Mouse (Mus musculus) spleen, adult 2 months (tissue): ENCODE measurements around the gene 5430427O19Rik.

Experiments used
- CTCF ChIP-seq: fragments of 200-500 bp; IDR thresholded peaks from 2 replicates; pipeline ENCODE4 v1.5.1; 2011; ENCODE audit warnings: mild to moderate bottlenecking, inconsistent platforms; ENCODE audit not compliant: insufficient read depth, insufficient read length, insufficient replicate concordance; ENCODE audit errors: extremely low read depth
- POLR2A ChIP-seq: fragments of 200-500 bp; IDR thresholded peaks from 2 replicates; pipeline ENCODE4 v1.6.1; 2011; ENCODE audit warnings: low read depth, low read length, inconsistent platforms

DNA sequence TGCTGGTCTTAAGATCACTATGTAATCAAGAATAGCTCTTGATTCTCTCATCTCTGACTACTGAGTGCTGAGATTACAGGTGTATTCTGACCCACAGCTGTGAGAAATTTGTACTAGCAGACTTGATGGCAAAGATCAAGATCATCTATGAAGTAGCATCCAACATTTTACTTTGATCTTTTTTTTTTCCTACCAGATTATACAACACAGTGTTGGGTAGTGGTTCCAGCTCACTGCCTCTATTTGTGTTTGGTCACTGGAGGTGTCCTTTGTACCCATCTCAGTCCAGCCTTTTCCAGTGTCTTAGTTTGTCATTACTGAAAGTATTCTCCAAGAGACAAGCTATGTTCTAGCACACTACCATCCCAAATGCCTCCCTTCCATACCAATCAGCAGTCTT, 5.8 kb downstream of the 5430427O19Rik start:
- TF ChIP-seq CTCF (no peak), POLR2A (no peak)
